12 mouse cellular contexts compared by ENCODE assay signal in the genomic region with DNA sequence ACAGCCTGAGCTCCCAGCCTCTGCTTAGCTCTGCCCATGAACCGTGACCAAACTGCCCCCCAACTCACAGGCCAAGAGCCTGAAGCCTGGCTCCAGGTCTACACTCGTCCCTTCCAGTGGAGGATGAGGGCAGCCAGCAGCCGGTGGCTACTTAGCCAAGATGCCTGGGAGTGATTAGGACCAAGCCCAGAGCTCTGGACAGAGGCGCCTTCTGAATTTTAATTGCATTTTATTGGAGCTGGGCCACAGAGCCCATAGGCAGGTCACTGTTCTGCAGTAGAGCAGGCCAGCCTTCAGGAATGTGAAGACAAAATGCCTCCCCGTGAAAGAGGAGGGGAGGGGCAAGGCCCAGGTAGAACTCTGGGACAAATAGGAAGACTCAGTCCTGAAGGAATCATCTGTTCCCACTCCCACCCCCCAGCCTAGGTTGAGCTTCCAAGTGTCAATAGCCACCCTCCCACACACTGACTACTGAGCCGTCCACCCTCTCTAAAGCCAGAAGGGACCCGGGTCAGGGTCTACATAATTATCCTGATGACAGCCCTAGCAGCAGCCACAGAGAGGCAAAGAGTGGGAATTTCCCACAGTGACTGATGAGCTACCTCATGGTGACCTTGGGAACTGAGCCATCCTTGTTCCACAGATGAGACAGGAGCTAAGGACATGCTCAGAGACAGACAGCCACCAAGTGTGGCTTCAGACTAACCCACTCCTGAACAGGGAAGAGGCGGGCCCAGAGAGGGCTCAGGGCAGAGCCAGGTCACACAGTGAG. TPM values are rescaled to one million over a fixed set of nuclear protein-coding genes. Genes with fewer than 3 reads are reported as not detected.
DNase-seq lines count a peak whose midpoint lies in the region; ATAC-seq lines count a peak whose summit lies in the region.
"Had no signal": no experiment of that assay in that cellular context is flagged by ENCODE, and none has a peak within 500 bp of the region (broad histone marks: within the 10 kb centered on the region; RNA-seq: fewer than 3 reads in every experiment).

No protein-coding gene starts in this region.

- H3K27ac ChIP-seq in limb, embryonic 12.5 days = peak overlapping the region; percentile 54

- no peak overlapping the region for H3K4me3 ChIP-seq in limb, embryonic 12.5 days (replicated peaks)

- no peak overlapping the region for H3K9ac ChIP-seq in limb, embryonic 12.5 days (replicated peaks)

- H3K4me1 ChIP-seq in limb, embryonic 12.5 days (replicated peaks) = peaks cover 25% of the 10 kb centered on the region

- WGBS in limb, embryonic 12.5 days = 36% methylated on average over 8 of the region's 8 CpGs

- H3K27me3 ChIP-seq in limb, embryonic 12.5 days = no peaks in the 10 kb centered on the region

- ATAC-seq in limb, embryonic 12.5 days (ENCODE audit: insufficient number of reproducible peaks, insufficient read depth, low FRiP score, low TSS enrichment, low read depth) = peak; percentile 83
- ATAC-seq in inflammation-experienced regulatory T-cells, adult 6 months = no peak

- peak; percentile 27 for DNase-seq in gastrocnemius, postnatal 25 days
- no peak for DNase-seq in gastrocnemius, postnatal 4 days (ENCODE audit: low spot score in 2 of 2)
- DNase-seq in brain, embryonic 18.5 days (ENCODE audit: low read depth, low spot score) = peak; percentile 24
- peak; percentile 50 for DNase-seq in kidney, adult 18-20 months
- no peak for DNase-seq in thymus, postnatal 36 days
- no peak for DNase-seq in heart, postnatal 25 days (ENCODE audit: low spot score)
- DNase-seq: gastrocnemius, postnatal 36 days; lung, postnatal 14 days had no signal

- intact Hi-C loops in heart, postnatal 25 days (cut with DNase I) = no loop called here

- no peaks in the 10 kb centered on the region for H3K36me3 ChIP-seq in limb, embryonic 12.5 days

- H3K4me2 ChIP-seq in limb, embryonic 12.5 days = no peak overlapping the region

- no peaks in the 10 kb centered on the region for H3K9me3 ChIP-seq in limb, embryonic 12.5 days

RNA-seq across cellular contexts. Expression of gene Angpt4, which starts 16.6 kb away (rescaled TPM):
- total RNA-seq in gastrocnemius, postnatal 25 days (2021) = under 1 TPM; 0.11 to 0.15 TPM
- under 1 TPM; 0.18 to 0.37 TPM for total RNA-seq in gastrocnemius, postnatal 4 days (2021)
- 0.11 and 0.26 TPM in 2 replicates for polyA plus RNA-seq in limb, embryonic 12.5 days (2016; fragmentation: Nextera tagmentation; extraction: Ambion mirVana)
- not detected for polyA plus RNA-seq in inflammation-experienced regulatory T-cells, adult 6 months (2017; shearing (Covaris generic))
- under 1 TPM; 0.13 to 0.39 TPM for total RNA-seq in heart, postnatal 25 days (2021)
- total RNA-seq: common myeloid progenitor, adult 5-6 weeks; left cerebral cortex, adult 18-20 months had no signal

RNA-seq across cellular contexts. Expression of gene Rspo4, which starts 51.7 kb away (rescaled TPM):
- total RNA-seq in gastrocnemius, postnatal 25 days (2021) = not detected
- under 1 TPM; 0.21 to 0.34 TPM for total RNA-seq in gastrocnemius, postnatal 4 days (2021)
- polyA plus RNA-seq in limb, embryonic 12.5 days (2016; fragmentation: Nextera tagmentation; extraction: Ambion mirVana) = 1.3 and 1.4 TPM in 2 replicates
- not detected for polyA plus RNA-seq in inflammation-experienced regulatory T-cells, adult 6 months (2017; shearing (Covaris generic))
- not detected for total RNA-seq in heart, postnatal 25 days (2021)
- total RNA-seq: common myeloid progenitor, adult 5-6 weeks; gastrocnemius, postnatal 36 days had no signal

Comparison
In these comparisons a context has a peak if more than half of its experiments do, and no peak if none do; other contexts are left out.
1. DNase-seq: peak in gastrocnemius, postnatal 25 days (single experiment), brain, embryonic 18.5 days (single experiment) and kidney, adult 18-20 months (single experiment); none in gastrocnemius, postnatal 4 days (0 of 2), thymus, postnatal 36 days (0 of 2) and heart, postnatal 25 days (single experiment).